Mouse (Mus musculus) heart, embryonic 14.5 days (tissue): ENCODE measurements around the gene Cfd. TPM values are rescaled to one million over a fixed set of nuclear protein-coding genes. Genes with fewer than 3 reads are reported as not detected.
"Not testable (repeated sequence)": the region's sequence is repeated elsewhere in the genome, so short reads cannot be mapped to it uniquely, and the experiment has no call there.

Experiments
- ATAC-seq: fragments of 200-750 bp; cut with Nextera tagmentation; 2 replicates; pipeline ENCODE4 v1.8.0; 2017; ENCODE audit warnings: low read depth, moderate TSS enrichment; ENCODE audit not compliant: insufficient number of reproducible peaks, insufficient read depth, low FRiP score
- H3K27ac ChIP-seq, 2 experiments: fragments of 200-500 bp in 1 of 2; fragments of 300-500 bp in 1 of 2; sonication (generic) in 1 of 2; replicated peaks in 1 of 2; 2 replicates each; pipeline ENCODE4 v1.5.1; 2012 to 2014; ENCODE audit warnings: low read depth in 2 of 2, low read length in 2 of 2, control low read depth in 1 of 2, mild to moderate bottlenecking in 1 of 2, mixed read lengths in 1 of 2; ENCODE audit not compliant: control insufficient read depth in 1 of 2, insufficient read depth in 1 of 2
- H3K27me3 ChIP-seq: fragments of 300-500 bp; sonication (generic); 2 replicates; pipeline ENCODE4 v1.6.1; 2014; ENCODE audit warnings: mild to moderate bottlenecking, low read length, control low read depth; ENCODE audit not compliant: control insufficient read depth, insufficient read depth
- H3K36me3 ChIP-seq: fragments of 300-500 bp; sonication (generic); 2 replicates; pipeline ENCODE4 v1.6.1; 2014; ENCODE audit warnings: mild to moderate bottlenecking, control low read depth, low read length, mixed read lengths; ENCODE audit not compliant: control insufficient read depth, insufficient read depth
- H3K4me1 ChIP-seq, 2 experiments: fragments of 200-500 bp in 1 of 2; fragments of 300-500 bp in 1 of 2; sonication (generic) in 1 of 2; 2 replicates each; pipeline ENCODE4 v1.6.1; 2012 to 2014; ENCODE audit warnings: low read length in 2 of 2, control low read depth in 1 of 2, mixed read lengths in 1 of 2; ENCODE audit not compliant: control insufficient read depth in 2 of 2, insufficient read depth in 2 of 2
- H3K4me2 ChIP-seq: fragments of 300-500 bp; sonication (generic); 2 replicates; pipeline ENCODE4 v1.6.1; 2014; ENCODE audit warnings: mild to moderate bottlenecking, low read length
- H3K4me3 ChIP-seq, 2 experiments: fragments of 200-500 bp in 1 of 2; fragments of 300-500 bp in 1 of 2; sonication (generic) in 1 of 2; 2 replicates each; pipeline ENCODE4 v1.5.1; 2012 to 2014; ENCODE audit warnings: low read length in 2 of 2, mild to moderate bottlenecking in 2 of 2, control low read depth in 1 of 2, low read depth in 1 of 2, moderate library complexity in 1 of 2; ENCODE audit not compliant: control insufficient read depth in 1 of 2, insufficient read depth in 1 of 2
- H3K9ac ChIP-seq: fragments of 300-500 bp; sonication (generic); 2 replicates; pipeline ENCODE4 v1.6.1; 2014; ENCODE audit warnings: mild to moderate bottlenecking, low read length
- H3K9me3 ChIP-seq: fragments of 300-500 bp; sonication (generic); 2 replicates; pipeline ENCODE4 v1.6.1; 2016; ENCODE audit warnings: low read length, control low read depth; ENCODE audit not compliant: control insufficient read depth
- WGBS: fragments of 180-500 bp; shearing (Covaris S2); extraction: QIAGEN DNeasy Blood & Tissue Kit; methylation state at CpG from one replicate; pipeline ENCODE4 v1.1.7; 2014; 5-methylcytosine and 5-hydroxymethylcytosine counted together
- polyA plus RNA-seq: library from polyadenylated mRNA; unstranded; fragments of >200 nt; fragmentation: Nextera tagmentation; extraction: Ambion mirVana; gene quantifications from 2 replicates; pipeline ENCODE4 v1.2.1, GENCODE M21; 2014

Cfd gene
- polyA plus RNA-seq, 1 experiment from 2014 or later = not detected

DNA sequence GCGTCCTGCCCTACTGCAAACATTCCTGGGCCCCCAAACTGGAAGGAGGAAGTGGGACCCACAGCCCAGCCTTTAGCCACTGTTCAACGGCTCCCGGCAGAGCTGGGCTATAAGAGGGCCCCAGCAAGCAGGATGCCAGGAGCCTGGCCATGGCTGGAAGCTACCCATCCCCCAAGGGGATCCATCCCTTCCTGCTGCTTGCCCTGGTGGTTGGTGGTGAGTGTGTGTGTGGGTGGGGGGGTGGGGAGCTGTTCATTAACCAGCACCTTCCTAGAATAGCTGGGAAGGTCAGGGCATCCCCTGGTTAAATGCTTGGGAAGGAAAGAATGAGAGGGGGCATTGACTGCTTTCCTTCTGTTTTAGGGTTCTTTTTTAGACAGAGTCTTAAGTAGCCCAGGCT lies 11.1 kb upstream of the Cfd start:
- ATAC-seq = no peak
- Histone ChIP-seq H3K4me1 (peaks cover 9 to 13% of the 10 kb centered on the region in 2 experiments), H3K9me3 (no peaks in the 10 kb centered on the region), H3K36me3 (no peaks in the 10 kb centered on the region), H3K4me2 (no peak overlapping the region), H3K4me3 (no peak overlapping the region), H3K9ac (0 out of 2 replicates have a peak overlapping the region, but pooled peaks have one; percentile 38), H3K27me3 (peaks cover 6% of the 10 kb centered on the region; the same call in 1 of the 2 replicates), H3K27ac (no peak overlapping the region)
- 17% methylated on average over 3 of the region's 3 CpGs for WGBS

DNA sequence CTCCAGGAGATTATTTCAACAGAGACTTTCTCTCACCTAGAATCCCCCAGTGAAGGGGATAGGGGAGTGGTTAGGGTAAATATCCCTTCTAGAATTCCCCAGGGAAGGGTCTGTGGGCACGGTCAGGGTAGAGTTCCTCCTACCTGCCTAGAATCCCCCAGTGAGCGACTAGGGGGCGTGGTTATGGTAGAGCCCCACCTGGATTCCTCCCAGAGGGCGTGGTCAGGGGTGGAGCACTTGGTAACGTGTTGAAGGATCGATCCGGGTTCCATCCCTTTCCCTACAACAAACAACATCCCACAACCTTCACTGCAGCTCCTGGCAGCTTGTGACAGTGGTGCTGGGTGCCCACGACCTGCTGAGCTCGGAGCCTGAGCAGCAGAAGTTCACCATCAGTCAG lies 9.9 kb upstream of the Cfd start:
- Histone ChIP-seq H3K27me3 (peaks cover 6% of the 10 kb centered on the region; the same call in 1 of the 2 replicates), H3K4me2 (no peak overlapping the region), H3K27ac (no peak overlapping the region), H3K36me3 (no peaks in the 10 kb centered on the region), H3K4me1 (peaks cover 9 to 13% of the 10 kb centered on the region in 2 experiments), H3K9me3 (no peaks in the 10 kb centered on the region), H3K4me3 (no peak overlapping the region), H3K9ac (no peak overlapping the region)
- 26% methylated on average over 9 of the region's 9 CpGs for WGBS
- ATAC-seq = no peak

DNA sequence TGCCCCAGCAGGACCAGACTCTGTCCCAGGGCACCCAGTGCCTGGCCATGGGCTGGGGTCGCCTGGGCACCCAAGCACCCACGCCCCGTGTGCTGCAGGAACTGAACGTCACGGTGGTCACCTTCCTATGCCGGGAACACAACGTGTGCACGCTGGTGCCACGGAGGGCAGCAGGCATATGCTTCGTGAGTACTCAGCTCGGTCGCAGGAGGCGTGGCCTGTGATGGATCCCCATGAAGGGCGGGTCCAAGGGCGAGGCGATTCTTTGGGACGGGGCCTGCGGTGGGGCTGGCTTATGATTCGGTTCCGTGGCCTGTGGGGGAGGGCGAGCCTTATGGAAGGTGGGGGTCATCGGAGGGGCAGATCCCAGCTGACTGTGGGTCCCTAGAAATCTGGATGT lies 8.7 kb upstream of the Cfd start:
- Histone ChIP-seq H3K4me2 (peak overlapping the region; percentile 58), H3K4me1 (peaks cover 9 to 13% of the 10 kb centered on the region in 2 experiments), H3K9ac (0 out of 2 replicates have a peak overlapping the region, but pooled peaks have one; percentile 6), H3K4me3 (peak overlapping the region; percentile 2 to 18; a peak in 2 of 4 replicates), H3K27me3 (peaks cover 6% of the 10 kb centered on the region; the same call in 1 of the 2 replicates), H3K36me3 (no peaks in the 10 kb centered on the region), H3K27ac (no peak overlapping the region), H3K9me3 (no peaks in the 10 kb centered on the region)
- no peak; the same call in 1 of the 2 replicates for ATAC-seq
- WGBS = 9% methylated on average over 21 of the region's 22 CpGs

DNA sequence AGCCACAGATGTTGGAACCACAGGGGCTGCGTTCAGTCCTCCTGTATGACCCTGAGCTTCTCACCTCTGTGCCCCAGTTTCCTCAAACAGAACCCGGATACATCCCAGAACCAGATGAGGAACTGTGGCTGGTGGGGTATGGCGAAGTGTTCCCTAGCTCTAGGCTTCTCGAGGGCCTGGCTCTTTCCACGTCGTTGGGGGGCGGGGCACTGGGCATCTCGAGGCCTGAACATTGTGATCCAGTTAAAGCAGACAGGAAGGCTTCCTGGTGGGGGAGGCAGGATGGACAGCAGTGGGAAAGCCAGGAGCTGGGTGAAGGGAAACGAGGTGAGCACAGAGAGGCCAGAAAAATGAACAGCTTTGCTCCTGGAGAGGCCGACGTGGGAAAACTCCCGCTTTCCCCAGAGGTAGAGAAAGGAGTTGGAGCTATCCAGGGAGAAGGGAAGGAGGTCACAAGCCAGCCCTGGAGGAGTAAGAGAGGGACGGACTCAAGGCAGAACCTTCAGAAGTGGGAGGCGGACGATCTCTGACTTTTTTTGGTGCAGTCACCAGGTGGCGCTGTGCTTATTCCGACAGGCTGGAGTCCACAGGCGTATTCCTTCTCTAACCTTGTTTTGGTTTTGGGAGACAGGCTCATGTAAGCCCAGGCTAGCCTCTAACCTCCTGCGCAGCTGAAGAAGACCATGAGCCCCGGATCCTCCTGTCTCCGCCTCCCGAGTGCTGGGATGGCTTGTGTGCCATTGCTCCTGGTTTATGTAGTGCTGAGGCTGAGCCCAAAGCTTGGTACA lies 7.2 kb upstream of the Cfd start:
- WGBS = 19% methylated on average over 22 of the region's 22 CpGs
- H3K9me3 ChIP-seq = no peaks in the 10 kb centered on the region
- no peak for ATAC-seq
- peaks cover 6% of the 10 kb centered on the region; the same call in 1 of the 2 replicates for H3K27me3 ChIP-seq
- H3K36me3 ChIP-seq = no peaks in the 10 kb centered on the region
- H3K9ac ChIP-seq = no peak overlapping the region
- H3K27ac ChIP-seq = no peak overlapping the region
- H3K4me3 ChIP-seq = no peak overlapping the region
- peak overlapping the region; percentile 23; the same call in 1 of the 2 replicates for H3K4me2 ChIP-seq
- H3K4me1 ChIP-seq = peaks cover 9 to 13% of the 10 kb centered on the region in 2 experiments

DNA sequence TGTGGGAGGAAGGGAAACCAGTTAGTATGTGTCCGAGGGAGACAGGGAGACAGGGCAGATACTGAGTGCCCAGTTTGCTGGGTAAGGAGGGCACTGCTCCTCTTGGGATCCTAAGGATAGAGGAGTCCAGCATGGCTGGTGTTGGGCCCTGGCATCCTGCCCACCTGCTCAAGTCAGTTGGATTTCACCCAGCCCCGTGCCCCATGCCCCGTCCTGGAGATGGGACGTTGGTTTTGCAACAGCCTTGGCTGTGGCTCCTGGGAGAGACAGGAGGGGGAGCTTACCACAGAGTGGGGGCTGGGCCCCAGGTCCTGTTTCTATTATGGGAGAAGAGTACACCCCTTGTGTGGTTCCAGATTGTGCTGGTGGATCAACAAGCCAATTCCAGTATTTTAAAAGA lies 6.2 kb upstream of the Cfd start:
- Histone ChIP-seq H3K27ac (no peak overlapping the region), H3K9ac (no peak overlapping the region), H3K27me3 (peaks cover 6% of the 10 kb centered on the region; the same call in 1 of the 2 replicates), H3K4me3 (no peak overlapping the region), H3K9me3 (no peaks in the 10 kb centered on the region), H3K4me1 (peaks cover 9 to 13% of the 10 kb centered on the region in 2 experiments), H3K4me2 (no peak overlapping the region), H3K36me3 (no peaks in the 10 kb centered on the region)
- no peak for ATAC-seq
- WGBS = 60% methylated on average over 4 of the region's 4 CpGs

DNA sequence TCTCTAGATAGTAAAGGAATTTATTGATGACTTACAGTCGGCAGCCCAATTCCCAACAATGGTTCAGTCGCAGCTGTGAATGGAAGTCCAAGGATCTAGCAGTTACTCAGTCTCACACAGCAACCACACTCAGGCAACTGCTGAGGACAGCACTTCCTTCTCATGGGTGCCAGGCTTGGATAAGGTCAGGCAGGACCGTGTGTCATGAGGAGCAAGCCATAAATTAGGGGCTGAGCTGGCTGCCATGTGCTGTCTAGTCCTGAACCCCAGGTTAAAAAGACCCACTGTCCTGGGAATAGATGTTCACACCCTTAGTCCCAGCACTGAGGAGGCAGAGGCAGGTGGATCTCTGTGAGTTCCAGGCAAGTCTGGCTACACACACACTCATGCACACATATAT lies 5.7 kb upstream of the Cfd start:
- not testable (repeated sequence) for H3K4me2 ChIP-seq, H3K27ac ChIP-seq, ATAC-seq, H3K9me3 ChIP-seq, H3K27me3 ChIP-seq, H3K4me3 ChIP-seq, H3K9ac ChIP-seq, H3K36me3 ChIP-seq
- peaks cover 9 to 13% of the 10 kb centered on the region in 2 experiments for H3K4me1 ChIP-seq
- WGBS = 71% methylated on average over 2 of the region's 3 CpGs

DNA sequence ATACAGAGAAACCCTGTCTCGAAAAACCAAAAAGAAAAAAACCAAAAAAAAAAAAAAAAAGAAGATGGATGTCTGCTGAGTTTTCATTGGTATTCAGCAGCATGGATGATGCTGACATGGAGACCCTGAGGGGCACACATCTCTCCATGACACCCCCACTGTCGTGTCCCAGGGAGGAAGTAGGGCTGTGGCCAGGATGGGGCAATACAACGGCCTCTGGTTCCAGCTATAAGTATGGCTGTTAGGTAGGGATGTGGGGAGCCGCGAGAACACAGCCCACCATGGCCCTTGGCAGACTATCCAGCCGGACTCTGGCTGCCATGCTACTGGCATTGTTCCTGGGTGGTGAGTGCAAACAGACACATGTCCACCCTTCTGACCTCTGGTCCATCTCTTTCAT lies 4.6 kb upstream of the Cfd start, which contains the start of gene Elane:
Gene Elane (plus strand): TSS at position 194 of the 400 bp plus-strand sequence.
- Histone ChIP-seq H3K27ac (no peak within 1 kb of the TSS), H3K9me3 (no peaks in the 10 kb centered on the region), H3K9ac (no peak within 1 kb of the TSS), H3K27me3 (peaks cover 6% of the 10 kb centered on the region; the same call in 1 of the 2 replicates), H3K4me3 (no peak within 1 kb of the TSS), H3K36me3 (no peaks in the 10 kb centered on the region), H3K4me1 (peaks cover 9 to 13% of the 10 kb centered on the region in 2 experiments), H3K4me2 (no peak within 1 kb of the TSS)
- 78% methylated on average over 6 of the region's 6 CpGs for WGBS
- no peak for ATAC-seq
